Mouse (Mus musculus) frontal cortex, adult 2 months (tissue): ENCODE measurements around the gene Cmya5. TPM values are rescaled to one million over a fixed set of nuclear protein-coding genes. Genes with fewer than 3 reads are reported as not detected.

ENCODE experiments used
- DNase-seq, 2 experiments: peaks; one replicate each; pipeline ENCODE4 v3.0.0; 2022; ENCODE audit warnings: low spot score in 1 of 2; ENCODE audit errors: extremely low spot score in 1 of 2
- polyA plus RNA-seq: library from polyadenylated mRNA; depleted of rRNA; stranded (reverse); fragments of >200 nt; gene quantifications from 2 replicates; pipeline ENCODE4 v1.2.3, GENCODE M21; 2012; rRNA removed

The Cmya5 gene
- polyA plus RNA-seq, 1 experiment = 1.3 TPM

GRCm38 (mm10) chr13:93000640-93001351, 143.7 kb downstream of the Cmya5 start:
- DNase-seq = peak; percentile 67 to 84

- DNase-seq = peak; percentile 79 to 86
Observed at GRCm38 (mm10) chr13:92999860-93000259, 144.7 kb downstream of the Cmya5 start.

GRCm38 (mm10) chr13:92994743-92995142, 149.8 kb downstream of the Cmya5 start:
- peak in 1 of 2 experiments; percentile 70 for DNase-seq

- DNase-seq = no peak
Observed at GRCm38 (mm10) chr13:92992823-92993222, 151.7 kb downstream of the Cmya5 start.

Other genes with a start within 250 kb of the Cmya5 start
- 32.7 and 34.5 TPM in 2 replicates for gene Tent2, start 47.7 kb upstream of the Cmya5 start, polyA plus RNA-seq
- 48.5 and 58.2 TPM in 2 replicates for gene Homer1, start 154.9 kb upstream of the Cmya5 start, polyA plus RNA-seq